Mouse (Mus musculus) frontal cortex, postnatal 25 days (tissue): ENCODE measurements around the gene Kptn.

Experiments
- DNase-seq, 2 experiments: peaks; one replicate each; pipeline ENCODE4 v3.0.0; 2022; ENCODE audit warnings: low spot score in 2 of 2

Gene Kptn

GRCm38 (mm10) chr7:16119569-16120261, at the start of gene Kptn:
Gene Kptn, plus strand, starts transcription at chr7:16119895.
- DNase-seq, result peak; percentile 90 to 92

- DNase-seq, result no peak
Observed at GRCm38 (mm10) chr7:16070846-16071245, 48.8 kb upstream of the Kptn start.

GRCm38 (mm10) chr7:16071906-16072305, 47.8 kb upstream of the Kptn start:
- DNase-seq, result no peak

DNA sequence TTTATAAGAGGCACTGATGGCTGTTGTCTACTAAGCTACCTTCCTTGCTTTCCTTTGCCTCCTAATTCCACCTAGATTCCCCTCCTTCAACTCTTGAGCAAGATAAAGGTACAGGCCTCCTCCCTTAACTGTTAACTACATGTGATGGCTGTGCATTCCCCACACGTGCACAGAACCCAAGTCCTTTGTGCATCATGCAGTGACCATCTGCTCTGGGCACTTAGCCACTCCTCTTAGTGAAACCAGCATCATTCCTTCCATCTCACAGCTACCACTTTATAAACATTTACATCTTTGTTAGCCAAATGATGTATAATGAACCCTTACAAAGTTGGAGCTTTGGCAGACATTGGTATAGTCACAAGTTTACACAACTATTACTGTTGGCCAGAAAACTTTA, 39.7 kb upstream of the Kptn start:
- no peak for DNase-seq

GRCm38 (mm10) chr7:16080581-16080980, 39.1 kb upstream of the Kptn start:
- DNase-seq, result no peak

- DNase-seq, result no peak
Observed at GRCm38 (mm10) chr7:16083361-16083760, 36.3 kb upstream of the Kptn start.

GRCm38 (mm10) chr7:16087587-16087986, 32.1 kb upstream of the Kptn start:
- DNase-seq, result no peak

DNA sequence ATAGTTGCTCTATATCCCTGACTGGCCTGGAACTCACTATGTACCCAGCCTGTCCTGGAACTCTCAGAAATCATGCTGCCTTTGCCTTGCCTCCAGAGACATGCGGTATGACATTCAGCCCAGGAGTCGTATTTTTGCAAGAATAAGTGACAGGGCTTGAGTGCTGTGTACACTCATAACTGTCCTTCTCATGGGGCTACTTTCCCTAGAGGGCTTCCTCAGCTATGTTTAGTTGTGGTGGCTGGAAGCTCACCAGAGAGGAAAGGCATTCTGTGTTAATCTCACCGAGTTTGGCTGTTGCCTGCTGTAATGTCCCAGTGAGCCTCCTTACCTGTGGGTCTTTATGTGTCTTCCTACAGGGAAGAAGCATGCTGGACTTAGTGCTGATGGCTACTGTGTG, 25.1 kb upstream of the Kptn start:
- DNase-seq, result no peak

GRCm38 (mm10) chr7:16098021-16099017, 21.4 kb upstream of the Kptn start, which contains the start of gene Napa:
Gene Napa, plus strand, starts transcription at chr7:16098458.
- peak; percentile 95 to 98 for DNase-seq

DNA sequence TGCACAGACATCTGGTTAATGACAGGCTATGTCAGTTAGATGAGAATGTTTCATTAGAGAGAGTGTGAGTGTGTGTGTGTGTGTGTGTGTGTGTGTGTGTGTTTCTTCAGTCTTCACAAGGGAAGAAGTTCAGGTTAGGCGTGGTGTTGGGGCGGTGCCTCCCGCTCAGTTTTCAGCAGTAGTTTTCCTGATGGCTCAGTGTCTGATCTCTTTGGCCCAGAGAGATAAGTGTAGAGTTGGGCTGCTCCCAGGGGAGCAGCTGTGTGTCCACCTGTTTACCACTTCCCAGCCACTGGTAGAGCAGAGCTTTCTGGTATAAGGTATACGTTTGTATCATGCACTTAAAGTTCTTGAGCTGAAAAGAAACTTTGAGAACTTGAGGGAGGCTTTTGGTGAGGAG, 19.8 kb upstream of the Kptn start:
- DNase-seq, result no peak

GRCm38 (mm10) chr7:16101081-16101480, 18.6 kb upstream of the Kptn start:
- no peak for DNase-seq

GRCm38 (mm10) chr7:16101726-16102475, 17.8 kb upstream of the Kptn start:
- DNase-seq, result no peak

DNA sequence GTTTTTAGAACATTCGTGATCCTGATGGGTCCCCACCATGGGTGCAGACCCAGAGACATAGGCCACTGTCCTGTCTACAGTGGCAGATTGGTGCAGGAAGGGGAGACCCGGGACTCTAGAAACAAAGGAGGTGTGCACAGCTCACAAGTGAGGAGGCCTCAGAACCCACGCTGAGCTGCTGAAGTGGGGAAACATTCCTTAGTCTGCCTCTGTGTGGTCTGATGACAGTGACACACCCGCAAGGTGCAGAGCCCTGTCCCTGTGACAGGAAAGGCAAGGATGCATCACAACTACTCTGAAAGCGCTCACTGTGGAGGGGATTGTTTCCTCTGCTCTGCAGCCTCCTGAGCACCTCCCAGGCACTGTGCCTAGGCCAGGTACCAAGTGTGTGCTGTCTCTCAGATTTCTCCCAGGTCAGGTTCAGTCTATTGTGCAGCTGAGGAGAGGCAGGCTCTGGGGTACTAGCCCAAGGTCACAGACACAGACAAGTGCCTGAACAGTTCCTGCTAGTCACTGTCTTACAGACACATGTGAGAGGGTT, 16.9 kb upstream of the Kptn start:
- DNase-seq, result no peak

GRCm38 (mm10) chr7:16103760-16104159, 15.9 kb upstream of the Kptn start:
- DNase-seq, result peak in 1 of 2 experiments; percentile 56

DNA sequence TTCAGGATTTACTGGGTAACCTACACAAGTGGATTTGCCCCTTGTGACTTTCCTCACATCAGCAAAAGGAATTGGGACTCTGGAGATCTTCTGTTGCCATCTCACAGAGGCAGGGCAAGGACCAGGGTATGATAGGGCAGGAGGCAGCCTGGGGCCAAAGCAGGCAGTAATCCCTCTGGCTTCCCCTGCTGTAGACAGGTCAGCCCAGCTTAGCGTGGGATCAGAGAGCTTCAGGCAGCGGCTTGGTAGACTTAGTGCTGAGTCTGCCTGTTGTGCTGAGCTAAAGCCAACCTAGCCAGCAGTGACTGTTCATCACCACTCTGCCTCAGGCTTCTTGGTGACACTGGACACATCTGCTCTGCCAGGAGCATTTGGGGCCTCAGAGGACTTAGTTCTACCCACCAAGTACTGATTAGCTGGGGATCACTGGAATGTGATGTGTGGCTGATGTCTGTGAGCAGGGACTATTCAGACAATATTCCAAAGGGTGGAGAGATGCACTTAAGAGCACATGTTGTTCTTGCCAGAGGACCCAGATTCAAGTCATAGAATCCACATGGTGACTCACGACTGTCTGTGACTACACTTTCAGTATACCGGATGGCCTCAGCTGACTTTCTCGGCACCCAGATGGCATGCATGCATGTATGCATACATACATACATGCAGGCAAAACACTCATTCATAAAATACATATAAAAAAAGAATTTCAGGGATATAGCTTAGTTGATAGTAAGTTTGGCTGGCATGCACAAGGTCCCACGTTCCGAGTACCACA, 14.9 kb upstream of the Kptn start:
- no peak for DNase-seq

- no peak for DNase-seq
Observed at GRCm38 (mm10) chr7:16108886-16109542, 10.7 kb upstream of the Kptn start.

DNA sequence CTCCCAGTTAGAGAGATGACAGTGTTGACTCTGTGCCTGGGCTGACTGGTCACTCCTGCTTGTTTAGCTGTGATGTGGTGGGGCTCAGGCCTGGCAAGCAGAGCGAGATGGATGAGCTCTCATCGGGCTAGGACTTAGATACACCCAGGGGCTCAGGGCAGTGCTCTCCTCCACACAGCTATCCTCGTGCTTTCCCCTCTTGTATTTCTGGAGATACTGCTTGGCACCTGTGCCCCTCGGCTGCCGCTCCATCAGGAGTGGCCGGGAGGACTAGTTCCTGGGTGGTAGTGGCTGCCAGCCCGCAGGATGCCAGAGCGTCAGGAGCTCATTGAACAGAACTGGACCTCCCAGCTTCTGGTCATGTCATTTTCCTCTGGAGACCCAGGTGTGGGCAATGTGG, 9.5 kb upstream of the Kptn start:
- DNase-seq, result no peak

GRCm38 (mm10) chr7:16111284-16112090, 8.2 kb upstream of the Kptn start:
- no peak for DNase-seq

DNA sequence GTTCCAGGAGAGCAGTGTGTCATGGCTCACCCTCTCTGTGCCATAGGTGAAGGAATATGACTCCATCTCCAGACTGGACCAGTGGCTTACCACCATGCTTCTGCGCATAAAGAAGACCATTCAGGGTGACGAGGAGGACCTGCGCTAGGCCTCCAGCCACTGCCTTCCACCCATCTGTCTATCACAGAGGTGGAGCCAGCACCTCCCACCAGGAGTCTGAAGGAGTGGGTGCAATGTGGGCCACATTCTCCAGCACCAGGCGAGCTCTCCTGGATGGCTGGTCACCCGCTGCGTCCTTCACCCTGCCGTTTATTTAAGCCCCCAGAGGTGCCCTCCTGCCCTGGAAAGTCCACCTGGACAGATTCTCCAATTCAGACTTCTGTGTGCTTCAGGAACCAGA, 3.3 kb upstream of the Kptn start:
- no peak for DNase-seq

GRCm38 (mm10) chr7:16117100-16117499, 2.6 kb upstream of the Kptn start:
- DNase-seq, result no peak
